Mouse (Mus musculus): ENCODE measurements around the gene Faf2. TPM values are rescaled to one million over a fixed set of nuclear protein-coding genes. Genes with fewer than 3 reads are reported as not detected.
A peak's percentile ranks its signal among the peaks of the same experiment; 100 is the strongest.

Faf2 gene
- total RNA-seq (2017) = 35.5 and 63.5 TPM in 2 replicates

- peak; percentile 96 for ATAC-seq (replicated peaks; ENCODE audit: low read depth, poor library complexity, severe bottlenecking)
Measured at GRCm38 (mm10) chr13:54621155-54621932, at the start of gene Faf2. Gene Faf2, plus strand, starts transcription at chr13:54621784.

GRCm38 (mm10) chr13:54572621-54573020 is 49.0 kb upstream of the Faf2 start:
- no peak for ATAC-seq (replicated peaks; ENCODE audit: low read depth, poor library complexity, severe bottlenecking)

GRCm38 (mm10) chr13:54574854-54575481 is 46.6 kb upstream of the Faf2 start, which contains the start of gene Arl10:
Gene Arl10, plus strand, starts transcription at chr13:54575015.
- peak; percentile 63 for ATAC-seq (replicated peaks; ENCODE audit: low read depth, poor library complexity, severe bottlenecking)

GRCm38 (mm10) chr13:54575489-54575888 is 46.1 kb upstream of the Faf2 start:
- no peak for ATAC-seq (replicated peaks; ENCODE audit: low read depth, poor library complexity, severe bottlenecking)

GRCm38 (mm10) chr13:54577652-54578507 is 43.7 kb upstream of the Faf2 start:
- ATAC-seq (replicated peaks; ENCODE audit: low read depth, poor library complexity, severe bottlenecking) = peak; percentile 71

GRCm38 (mm10) chr13:54581385-54581784 is 40.2 kb upstream of the Faf2 start:
- no peak for ATAC-seq (replicated peaks; ENCODE audit: low read depth, poor library complexity, severe bottlenecking)

GRCm38 (mm10) chr13:54582126-54582525 is 39.5 kb upstream of the Faf2 start:
- no peak for ATAC-seq (replicated peaks; ENCODE audit: low read depth, poor library complexity, severe bottlenecking)

GRCm38 (mm10) chr13:54582860-54583259 is 38.7 kb upstream of the Faf2 start:
- ATAC-seq (replicated peaks; ENCODE audit: low read depth, poor library complexity, severe bottlenecking) = no peak

DNA sequence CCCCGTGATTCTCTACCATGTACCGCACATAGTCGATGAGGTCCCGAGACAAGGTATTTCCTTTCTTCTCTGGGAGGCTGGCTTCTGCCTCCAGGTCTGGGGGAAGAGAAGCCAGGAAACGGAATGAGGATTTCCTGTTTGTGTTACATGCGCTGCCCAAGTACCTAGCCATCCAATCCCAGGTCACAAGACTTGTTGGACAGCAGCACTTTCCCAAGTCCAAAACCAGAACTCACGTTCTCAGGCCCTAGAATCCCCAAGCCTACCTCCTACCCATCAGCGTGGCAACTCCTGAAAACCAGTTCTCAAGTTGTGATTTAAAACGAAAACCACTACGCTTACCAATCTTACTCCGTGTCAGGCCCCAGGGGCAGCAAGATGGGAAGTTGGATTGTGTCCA is 35.8 kb upstream of the Faf2 start:
- ATAC-seq (replicated peaks; ENCODE audit: low read depth, poor library complexity, severe bottlenecking) = no peak

DNA sequence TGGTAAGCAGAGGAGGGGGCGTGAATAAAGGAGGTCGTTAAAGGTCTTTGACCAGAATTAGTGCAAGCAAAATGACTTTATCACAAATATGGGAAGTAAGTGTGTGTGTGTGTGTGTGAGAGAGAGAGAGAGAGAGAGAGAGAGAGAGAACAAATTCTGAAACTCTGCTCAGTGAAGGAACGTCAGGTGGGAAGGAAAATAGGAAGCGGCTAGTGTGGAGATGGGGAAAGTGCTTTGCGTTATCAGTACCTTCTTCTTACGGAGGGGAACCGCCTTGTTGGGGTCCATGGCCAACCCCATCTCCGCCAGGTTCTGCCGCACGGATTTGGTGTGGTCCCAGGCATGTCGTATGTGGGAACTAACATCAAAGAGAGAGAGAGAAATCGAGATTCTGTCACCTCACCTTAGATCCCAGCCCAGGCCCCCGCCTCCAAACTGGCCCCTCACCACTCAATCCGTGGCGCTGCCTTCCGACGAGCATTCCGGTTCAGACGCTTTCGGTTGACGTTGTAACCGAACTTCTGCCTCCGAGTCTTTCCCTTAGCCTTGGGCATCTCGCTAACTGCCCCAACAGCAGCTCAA is 32.1 kb upstream of the Faf2 start:
- peak; percentile 23; the same call in 1 of the 2 replicates for ATAC-seq (replicated peaks; ENCODE audit: low read depth, poor library complexity, severe bottlenecking)

- ATAC-seq (replicated peaks; ENCODE audit: low read depth, poor library complexity, severe bottlenecking) = peak; percentile 92
Measured at GRCm38 (mm10) chr13:54589996-54590951, 31.3 kb upstream of the Faf2 start, which contains the start of the genes Nop16 and Higd2a. Gene Nop16, minus strand, starts transcription at chr13:54590090. Gene Higd2a, plus strand, starts transcription at chr13:54590207.

DNA sequence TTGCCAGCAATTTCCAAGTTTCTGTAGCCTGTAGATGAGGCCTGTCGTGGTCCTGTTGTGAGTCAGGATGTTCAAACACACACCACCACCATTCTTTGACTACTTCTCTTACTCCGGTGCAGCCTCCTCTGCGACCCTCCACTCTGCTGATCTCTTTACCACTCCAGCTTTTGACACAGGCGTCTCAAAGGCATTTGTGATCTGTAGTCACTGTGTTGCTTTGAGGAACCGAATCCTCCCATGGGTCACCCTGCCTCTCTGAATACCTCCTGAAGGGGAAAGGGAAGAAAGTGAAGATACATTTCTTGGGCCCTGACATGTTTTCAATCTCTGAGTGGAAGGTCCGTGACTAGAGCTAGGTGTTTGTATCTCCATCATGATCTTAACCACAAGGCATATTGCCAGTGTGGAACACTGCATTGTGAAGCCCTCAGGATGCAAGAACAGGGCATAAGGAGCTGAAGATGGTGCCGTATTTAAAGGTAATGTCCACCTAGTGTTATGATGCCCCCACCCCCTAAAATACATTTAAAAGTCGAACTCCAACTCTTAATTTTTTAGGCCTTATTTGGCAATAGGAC is 29.7 kb upstream of the Faf2 start:
- no peak for ATAC-seq (replicated peaks; ENCODE audit: low read depth, poor library complexity, severe bottlenecking)

DNA sequence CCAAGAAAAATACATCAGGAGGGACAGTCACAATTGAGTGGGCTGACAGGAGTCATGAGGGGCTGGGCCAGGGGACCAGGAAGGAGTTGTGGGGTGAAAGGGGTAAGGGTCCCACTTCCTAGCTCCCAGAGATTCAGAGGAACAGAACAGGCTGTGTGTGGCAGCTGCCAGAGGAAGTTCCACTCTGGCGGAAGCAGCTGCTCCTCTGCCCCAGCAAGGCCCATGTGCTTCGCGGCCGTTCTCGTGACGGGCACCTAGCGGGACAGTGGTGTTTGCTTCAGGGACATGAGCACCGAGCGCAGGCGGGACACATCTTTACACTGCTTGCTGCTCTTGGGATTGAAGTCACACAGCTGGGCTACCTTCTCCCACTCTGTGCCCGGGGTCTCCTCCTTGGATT is 28.0 kb upstream of the Faf2 start:
- no peak for ATAC-seq (replicated peaks; ENCODE audit: low read depth, poor library complexity, severe bottlenecking)

GRCm38 (mm10) chr13:54596107-54596690 is 25.4 kb upstream of the Faf2 start:
- ATAC-seq (replicated peaks; ENCODE audit: low read depth, poor library complexity, severe bottlenecking) = no peak

DNA sequence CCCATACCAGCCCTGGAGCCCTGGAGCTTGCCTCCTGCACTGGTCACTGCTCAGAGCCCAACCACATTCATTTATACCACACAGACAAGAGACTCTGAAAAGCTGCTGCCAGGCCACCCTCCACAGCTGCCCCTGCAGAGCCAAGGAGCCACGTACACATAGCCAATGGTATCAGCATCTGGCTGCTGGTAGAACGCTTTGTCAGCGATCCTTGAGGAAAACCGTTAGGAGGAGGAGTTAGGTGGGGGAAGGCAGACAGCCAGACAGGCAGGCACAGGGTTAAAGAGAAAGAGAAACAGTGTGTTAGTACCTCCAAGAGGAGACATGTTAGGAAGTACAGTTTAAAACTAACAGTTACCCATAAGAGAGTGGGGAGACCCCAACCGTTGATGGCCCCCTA is 24.7 kb upstream of the Faf2 start:
- no peak for ATAC-seq (replicated peaks; ENCODE audit: low read depth, poor library complexity, severe bottlenecking)

GRCm38 (mm10) chr13:54598622-54599143 is 22.9 kb upstream of the Faf2 start:
- no peak for ATAC-seq (replicated peaks; ENCODE audit: low read depth, poor library complexity, severe bottlenecking)

DNA sequence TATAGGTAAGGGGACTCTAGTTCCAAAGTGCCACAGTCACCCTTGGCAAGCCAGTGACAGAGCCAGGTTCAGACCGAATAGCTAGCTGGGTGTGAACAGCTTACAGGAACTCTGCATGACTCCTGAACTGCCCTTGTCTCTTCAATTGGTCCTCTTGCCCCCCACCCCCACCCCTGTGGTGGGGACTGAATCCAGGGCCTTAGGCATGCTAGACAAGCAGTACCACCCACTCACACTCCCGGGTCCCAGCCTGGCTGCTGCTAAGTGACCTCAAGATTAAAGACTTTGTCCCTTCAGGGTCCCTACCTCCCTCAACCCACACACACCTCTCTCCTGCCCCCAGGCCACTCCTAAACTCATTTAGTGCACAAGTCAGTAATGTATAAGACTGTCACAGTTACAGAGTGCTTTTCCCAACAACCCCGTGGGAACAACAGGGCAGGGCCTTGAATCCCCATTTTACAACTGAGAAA is 18.9 kb upstream of the Faf2 start:
- ATAC-seq (replicated peaks; ENCODE audit: low read depth, poor library complexity, severe bottlenecking) = no peak

- no peak for ATAC-seq (replicated peaks; ENCODE audit: low read depth, poor library complexity, severe bottlenecking)
Measured at GRCm38 (mm10) chr13:54603501-54603900, 18.1 kb upstream of the Faf2 start.

All from common myeloid progenitor, adult 5-6 weeks (primary cell).